Mouse (Mus musculus): ENCODE data around the gene Iqcd.

GRCm38 (mm10) chr5:120560129-120560615 is 28.6 kb upstream of the Iqcd start:
- TF ChIP-seq POLR2A (IDR thresholded peaks at IDR 0.05; ENCODE audit: extremely low read depth, insufficient read depth, low read length) (no peak), CTCF (IDR thresholded peaks at IDR 0.05; ENCODE audit: low read depth, low read length) (no peak)
